Mouse (Mus musculus) lung, embryonic 16.5 days (tissue): ENCODE measurements at regions not wholly inside any gene's neighbourhood (a gene's known extent, or its start where the extent isn't known, plus 50 kb on each side); places are given as distances from the start of the nearest gene placed in this dataset.

ENCODE experiments used
- ATAC-seq: fragments of 200-750 bp; cut with Nextera tagmentation; 2 replicates; pipeline ENCODE4 v1.8.0; 2017; ENCODE audit warnings: low read depth, mild to moderate bottlenecking, moderate library complexity
- H3K27ac ChIP-seq: fragments of 300-500 bp; sonication (generic); 2 replicates; pipeline ENCODE4 v1.5.1; 2014; ENCODE audit warnings: mild to moderate bottlenecking, control low read depth, low read length
- H3K27me3 ChIP-seq: fragments of 300-500 bp; sonication (generic); 2 replicates; pipeline ENCODE4 v1.6.1; 2014; ENCODE audit warnings: low read depth, low read length, mixed read lengths; ENCODE audit not compliant: control insufficient read depth, insufficient read depth
- H3K36me3 ChIP-seq: fragments of 300-500 bp; sonication (generic); 2 replicates; pipeline ENCODE4 v1.6.1; 2014; ENCODE audit warnings: low read length; ENCODE audit not compliant: control insufficient read depth, insufficient read depth
- H3K4me1 ChIP-seq: fragments of 300-500 bp; sonication (generic); replicated peaks from 2 replicates; pipeline ENCODE4 v1.6.1; 2014; ENCODE audit warnings: low read length, mixed read lengths; ENCODE audit not compliant: control insufficient read depth, insufficient read depth
- H3K4me2 ChIP-seq: fragments of 300-500 bp; sonication (generic); 2 replicates; pipeline ENCODE4 v1.6.1; 2014; ENCODE audit warnings: low read depth, low read length, control low read depth
- H3K4me3 ChIP-seq: fragments of 300-500 bp; sonication (generic); 2 replicates; pipeline ENCODE4 v1.5.1; 2014; ENCODE audit warnings: mild to moderate bottlenecking, low read length, control low read depth
- H3K9ac ChIP-seq: fragments of 300-500 bp; sonication (generic); 2 replicates; pipeline ENCODE4 v1.6.1; 2014; ENCODE audit warnings: low read length, control low read depth
- H3K9me3 ChIP-seq: fragments of 300-500 bp; sonication (generic); 2 replicates; pipeline ENCODE4 v1.6.1; 2016; ENCODE audit warnings: low read length; ENCODE audit not compliant: control insufficient read depth
- WGBS: fragments of 180-500 bp; shearing (Covaris S2); extraction: QIAGEN DNeasy Blood & Tissue Kit; methylation state at CpG from one replicate; pipeline ENCODE4 v1.1.7; 2014; 5-methylcytosine and 5-hydroxymethylcytosine counted together

DNA sequence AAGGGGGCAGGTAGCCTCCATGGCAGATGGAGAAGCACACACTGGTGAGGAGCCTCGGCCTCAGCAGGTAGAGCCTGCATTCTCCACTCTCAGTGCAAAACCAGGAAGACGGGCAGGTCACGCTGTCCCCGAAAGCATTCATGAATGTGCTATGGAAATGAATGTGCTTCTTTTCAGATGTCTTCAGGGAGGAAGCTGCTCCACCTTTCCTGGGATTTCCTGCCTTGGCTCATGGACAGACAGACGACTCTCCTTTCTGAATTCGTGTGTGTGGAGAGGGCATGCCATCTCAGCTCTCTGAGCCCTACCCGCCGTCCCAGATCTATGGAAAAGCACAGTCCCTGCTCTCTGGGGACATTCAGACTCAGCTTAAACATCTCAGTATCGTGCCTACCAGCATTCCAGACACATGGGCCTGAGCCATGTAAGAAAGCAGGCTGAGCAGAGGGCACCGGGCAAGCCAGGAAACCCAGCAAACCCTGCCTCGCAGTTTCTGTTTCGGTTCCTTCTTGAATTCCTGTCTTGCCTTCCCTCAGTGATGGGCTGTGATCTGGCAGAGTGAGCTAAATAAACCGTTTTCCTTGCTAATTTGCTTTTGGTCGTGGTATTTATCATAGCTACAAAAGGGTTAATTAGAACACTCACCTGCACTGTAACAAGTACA, 354.0 kb downstream of the Matn1 start:
- Histone ChIP-seq H3K4me3 (no peak overlapping the region), H3K4me2 (no peak overlapping the region), H3K36me3 (no peaks in the 10 kb centered on the region), H3K4me1 (no peaks in the 10 kb centered on the region), H3K27me3 (no peaks in the 10 kb centered on the region), H3K9me3 (peaks cover 4% of the 10 kb centered on the region; the same call in 1 of the 2 replicates), H3K9ac (no peak overlapping the region), H3K27ac (no peak overlapping the region)
- WGBS, result 56% methylated on average over 14 of the region's 14 CpGs
- no peak for ATAC-seq

- no peak for ATAC-seq
- H3K4me1 ChIP-seq, result no peaks in the 10 kb centered on the region
- no peaks in the 10 kb centered on the region for H3K36me3 ChIP-seq
- H3K9me3 ChIP-seq, result peaks cover 4% of the 10 kb centered on the region; the same call in 1 of the 2 replicates
- H3K4me2 ChIP-seq, result no peak overlapping the region
- H3K4me3 ChIP-seq, result no peak overlapping the region
- H3K9ac ChIP-seq, result no peak overlapping the region
- no peak overlapping the region for H3K27ac ChIP-seq
- H3K27me3 ChIP-seq, result no peaks in the 10 kb centered on the region
- 76% methylated on average over 3 of the region's 3 CpGs for WGBS
These were observed 359.8 kb downstream of the Matn1 start for GRCm38 (mm10) chr4:131303936-131304335.

- no peak overlapping the region for H3K27ac ChIP-seq
- no peak for ATAC-seq
- H3K4me3 ChIP-seq, result no peak overlapping the region
- no peaks in the 10 kb centered on the region for H3K27me3 ChIP-seq
- 68% methylated on average over 12 of the region's 12 CpGs for WGBS
- no peak overlapping the region for H3K4me2 ChIP-seq
- peaks cover 4% of the 10 kb centered on the region; the same call in 1 of the 2 replicates for H3K9me3 ChIP-seq
- H3K9ac ChIP-seq, result no peak overlapping the region
- no peaks in the 10 kb centered on the region for H3K4me1 ChIP-seq
- no peaks in the 10 kb centered on the region for H3K36me3 ChIP-seq
These were observed 360.2 kb downstream of the Matn1 start for GRCm38 (mm10) chr4:131304361-131304777.

GRCm38 (mm10) chr4:131314231-131314630, 370.0 kb downstream of the Matn1 start:
- WGBS, result 75% methylated on average over 3 of the region's 3 CpGs
- ATAC-seq, result no peak
- Histone ChIP-seq H3K36me3 (no peaks in the 10 kb centered on the region), H3K9ac (no peak overlapping the region), H3K27ac (no peak overlapping the region), H3K4me3 (no peak overlapping the region), H3K9me3 (no peaks in the 10 kb centered on the region), H3K27me3 (no peaks in the 10 kb centered on the region), H3K4me2 (no peak overlapping the region), H3K4me1 (no peaks in the 10 kb centered on the region)

- Histone ChIP-seq H3K27me3 (no peaks in the 10 kb centered on the region; the same call in 1 of the 2 replicates), H3K4me2 (no peak overlapping the region), H3K9ac (no peak overlapping the region), H3K4me1 (no peaks in the 10 kb centered on the region), H3K9me3 (no peaks in the 10 kb centered on the region), H3K27ac (no peak overlapping the region), H3K36me3 (no peaks in the 10 kb centered on the region), H3K4me3 (no peak overlapping the region)
- 59% methylated on average over 3 of the region's 3 CpGs for whole genome bisulfite sequencing
- no peak for ATAC-seq
These were observed 371.9 kb downstream of the Matn1 start for GRCm38 (mm10) chr4:131316041-131316440.

DNA sequence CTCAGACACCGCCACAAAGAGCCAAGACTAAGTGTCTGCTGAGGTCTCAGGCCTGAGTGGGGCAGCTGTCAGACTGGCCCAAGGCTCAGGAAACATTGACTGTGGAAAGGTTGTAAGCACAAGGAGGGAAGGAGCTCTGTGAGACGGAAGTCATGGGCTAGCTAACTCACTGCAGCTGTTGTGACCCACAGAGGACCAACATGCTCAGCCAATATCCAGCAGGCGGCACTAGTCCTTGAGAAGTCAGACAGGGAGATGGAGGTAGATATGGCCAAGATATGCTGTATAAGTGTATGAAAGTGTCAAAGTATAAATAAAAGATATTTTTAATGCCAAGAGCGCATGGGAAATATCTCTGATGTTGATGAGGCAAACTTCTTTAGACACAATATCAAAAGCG, 378.1 kb downstream of the Matn1 start:
- 47% methylated on average over 5 of the region's 5 CpGs for WGBS
- Histone ChIP-seq H3K4me3 (no peak overlapping the region), H3K9me3 (no peaks in the 10 kb centered on the region), H3K27me3 (no peaks in the 10 kb centered on the region; the same call in 1 of the 2 replicates), H3K9ac (no peak overlapping the region), H3K4me2 (no peak overlapping the region), H3K27ac (no peak overlapping the region), H3K4me1 (no peaks in the 10 kb centered on the region), H3K36me3 (no peaks in the 10 kb centered on the region)
- ATAC-seq, result no peak

DNA sequence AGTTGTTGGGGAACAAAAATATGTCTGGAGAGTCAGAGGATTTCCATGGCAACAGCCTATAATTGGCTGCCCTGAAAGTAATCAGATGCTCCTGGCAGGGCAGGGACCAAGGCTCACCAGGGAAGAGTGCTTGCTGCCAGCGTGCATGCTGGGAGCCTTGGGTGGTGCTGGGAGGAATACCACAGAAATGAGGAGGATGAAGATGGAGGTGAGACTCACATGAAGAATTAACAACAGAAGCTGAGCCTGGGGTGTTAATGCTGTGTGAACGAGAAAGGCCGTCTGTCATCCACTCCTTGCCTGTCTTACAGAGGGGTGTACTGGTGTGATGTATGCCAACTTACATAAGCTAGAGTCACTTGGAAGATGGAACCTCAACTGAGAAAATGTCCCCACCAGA, 380.3 kb downstream of the Matn1 start:
- WGBS, result 65% methylated on average over 3 of the region's 3 CpGs
- ATAC-seq, result no peak
- no peak overlapping the region for H3K4me3 ChIP-seq
- no peaks in the 10 kb centered on the region for H3K9me3 ChIP-seq
- H3K36me3 ChIP-seq, result no peaks in the 10 kb centered on the region
- H3K27me3 ChIP-seq, result no peaks in the 10 kb centered on the region; the same call in 1 of the 2 replicates
- H3K9ac ChIP-seq, result no peak overlapping the region
- no peak overlapping the region for H3K4me2 ChIP-seq
- no peak overlapping the region for H3K27ac ChIP-seq
- H3K4me1 ChIP-seq, result no peaks in the 10 kb centered on the region

DNA sequence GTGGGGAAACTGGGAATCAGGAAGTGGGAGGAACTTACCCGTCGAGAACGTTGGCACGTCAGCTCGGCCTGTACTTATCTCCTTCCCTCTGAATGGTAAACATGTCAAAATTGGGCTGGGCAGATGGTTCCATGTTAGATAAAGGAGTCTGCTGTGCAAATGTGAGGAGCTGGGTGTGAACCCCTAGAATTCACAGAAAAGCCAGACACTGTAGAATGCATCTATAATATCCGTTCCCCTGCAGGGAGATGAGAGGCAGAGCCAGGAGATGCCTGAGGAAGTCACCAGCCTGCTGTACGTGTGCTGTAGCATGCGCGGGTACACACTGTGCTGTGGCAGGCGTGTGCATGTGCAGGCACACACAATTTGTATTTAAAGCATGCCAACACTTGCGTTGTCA, 381.0 kb downstream of the Matn1 start:
- Histone ChIP-seq H3K27ac (no peak overlapping the region), H3K4me2 (no peak overlapping the region), H3K27me3 (no peaks in the 10 kb centered on the region; the same call in 1 of the 2 replicates), H3K9me3 (no peaks in the 10 kb centered on the region), H3K4me3 (no peak overlapping the region), H3K36me3 (no peaks in the 10 kb centered on the region), H3K4me1 (no peaks in the 10 kb centered on the region), H3K9ac (no peak overlapping the region)
- 53% methylated on average over 11 of the region's 11 CpGs for WGBS
- ATAC-seq, result no peak

DNA sequence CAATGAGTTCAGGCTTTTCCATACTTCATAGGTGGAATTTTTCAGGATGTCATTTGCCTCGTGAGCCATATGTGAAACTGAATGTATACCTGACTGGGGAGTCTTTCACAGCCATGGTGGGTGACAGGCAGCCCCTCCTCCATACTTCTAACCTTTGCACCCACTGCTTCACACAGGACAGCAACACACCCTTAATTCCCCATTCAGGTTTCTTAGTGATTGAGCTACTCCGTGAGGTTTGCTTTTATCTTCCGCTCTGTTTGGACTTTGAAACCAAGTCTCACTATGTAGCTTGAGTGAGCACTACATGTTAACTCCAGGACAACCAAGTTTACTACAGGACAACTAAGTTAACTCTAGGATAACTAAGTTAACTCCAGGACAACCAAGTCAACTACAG, 381.4 kb downstream of the Matn1 start:
- no peaks in the 10 kb centered on the region for H3K4me1 ChIP-seq
- H3K4me2 ChIP-seq, result no peak overlapping the region
- no peak overlapping the region for H3K4me3 ChIP-seq
- no peaks in the 10 kb centered on the region; the same call in 1 of the 2 replicates for H3K27me3 ChIP-seq
- WGBS, result 71% methylated on average over 3 of the region's 3 CpGs
- no peaks in the 10 kb centered on the region for H3K9me3 ChIP-seq
- no peaks in the 10 kb centered on the region for H3K36me3 ChIP-seq
- no peak overlapping the region for H3K27ac ChIP-seq
- no peak overlapping the region for H3K9ac ChIP-seq
- ATAC-seq, result no peak
